Mouse (Mus musculus): Measurements from ENCODE around the gene BC051665.

DNA sequence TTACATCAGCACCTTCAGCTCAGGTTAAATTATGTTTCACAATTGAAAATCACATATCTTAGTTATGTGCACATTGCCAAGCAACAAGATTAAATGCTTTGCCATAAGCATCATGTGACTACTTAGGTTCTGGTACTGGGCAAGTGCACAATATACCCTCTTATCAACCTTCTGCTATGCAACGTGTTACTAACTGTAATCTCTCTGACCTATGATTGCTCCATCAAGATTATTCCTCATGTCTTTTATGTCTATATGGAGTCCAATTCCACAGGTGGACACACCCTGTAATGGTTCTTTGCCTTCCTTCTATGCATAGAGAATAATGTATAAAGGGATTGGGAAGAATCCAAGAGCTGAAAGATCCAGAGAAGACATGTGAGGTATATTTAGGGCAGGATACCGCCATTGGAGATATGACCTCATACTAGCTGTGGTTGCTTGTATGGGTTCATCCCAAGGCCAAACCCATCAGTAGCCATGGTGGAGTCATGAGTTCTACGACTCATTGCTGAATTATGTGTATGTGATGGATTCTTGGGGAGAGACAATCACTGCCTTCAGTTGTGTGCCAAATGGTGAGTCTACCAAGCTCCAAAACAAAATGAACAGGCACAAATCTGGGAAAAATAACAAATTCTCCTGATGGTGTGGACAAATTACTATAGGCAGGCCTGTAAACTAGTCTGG lies 34.5 kb upstream of the BC051665 start:
- TF ChIP-seq CTCF (IDR thresholded peaks at IDR 0.05; ENCODE audit: low read depth) (no peak), EP300 (IDR thresholded peaks at IDR 0.05; ENCODE audit: low read depth) (no peak)

All from liver, postnatal 0 days (tissue).